In genomic region chr11:44545181-44545580, GRCm38 (mm10) we compare ENCODE assay signal across 9 mouse cellular contexts. TPM values are rescaled to one million over a fixed set of nuclear protein-coding genes. Genes with fewer than 3 reads are reported as not detected.
A peak's percentile ranks its signal among the peaks of the same experiment; 100 is the strongest.
DNase-seq lines count a peak whose midpoint lies in the region; ATAC-seq and TF ChIP-seq lines count a peak whose summit lies in the region.
"Had no signal": no experiment of that assay in that cellular context is flagged by ENCODE, and none has a peak within 500 bp of the region (broad histone marks: within the 10 kb centered on the region; RNA-seq: fewer than 3 reads in every experiment).

No protein-coding gene starts in this region.

- ATAC-seq in granulocyte monocyte progenitor cell, adult 5-6 weeks (replicated peaks; ENCODE audit: poor library complexity, severe bottlenecking): peak; percentile 71
- ATAC-seq in liver, embryonic 16.5 days (ENCODE audit: low read depth): 0 out of 2 replicates have a peak, but pooled peaks have one; percentile 27
- ATAC-seq in erythroid progenitor cell, adult 5-6 weeks (replicated peaks; ENCODE audit: low FRiP score, poor library complexity, severe bottlenecking): no peak

- peaks cover 70% of the 10 kb centered on the region for H3K36me3 ChIP-seq in liver, embryonic 16.5 days (ENCODE audit: control insufficient read depth, insufficient read depth)
- H3K36me3 ChIP-seq in thymus, adult 2 months (ENCODE audit: control insufficient read depth, insufficient read depth, low read length): peaks cover 28% of the 10 kb centered on the region

- DNase-seq in lung, adult 18-20 months: peak; percentile 52 to 77
- no peak for DNase-seq in lung, postnatal 14 days
- DNase-seq in thymus, adult 2 months: peak; percentile 63
- DNase-seq in left cerebral cortex, adult 8-10 months (ENCODE audit: low spot score in 2 of 2): no peak
- no peak for DNase-seq in right cerebral cortex, postnatal 10 days (ENCODE audit: low spot score in 2 of 2)
- DNase-seq: layer of hippocampus, adult 9-11 months had no signal

- H3K27ac ChIP-seq in liver, embryonic 16.5 days (ENCODE audit: low read length): no peak overlapping the region
- H3K27ac ChIP-seq in thymus, adult 2 months (ENCODE audit: control insufficient read depth, insufficient read depth, low read length): peak overlapping the region; percentile 96

- no peak overlapping the region for H3K9ac ChIP-seq in liver, embryonic 16.5 days (ENCODE audit: low read depth, low read length)

- peaks cover 9% of the 10 kb centered on the region for H3K4me1 ChIP-seq in liver, embryonic 16.5 days (ENCODE audit: control insufficient read depth, low read depth, low read length)
- peaks cover 51% of the 10 kb centered on the region for H3K4me1 ChIP-seq in thymus, adult 2 months (replicated peaks; ENCODE audit: control insufficient read depth, insufficient read depth, low read length)

- no peaks in the 10 kb centered on the region for H3K9me3 ChIP-seq in liver, embryonic 16.5 days (replicated peaks; ENCODE audit: control insufficient read depth, low read length)

- no peak overlapping the region for H3K4me2 ChIP-seq in liver, embryonic 16.5 days (ENCODE audit: low read depth, low read length)

- 60% methylated on average over 7 of the region's 7 CpGs for WGBS in liver, embryonic 16.5 days (ENCODE audit: insufficient replicate concordance)
- WGBS in thymus, adult 2 months: 3% methylated on average over 7 of the region's 7 CpGs

- no peaks in the 10 kb centered on the region for H3K27me3 ChIP-seq in liver, embryonic 16.5 days (ENCODE audit: control insufficient read depth, insufficient read depth, low read depth, low read length)
- H3K27me3 ChIP-seq in thymus, adult 2 months (ENCODE audit: control insufficient read depth, insufficient read depth, low read length): no peaks in the 10 kb centered on the region

- TF ChIP-seq POLR2A in thymus, adult 2 months (IDR thresholded peaks at IDR 0.05; ENCODE audit: control insufficient read depth, extremely low read depth, insufficient read depth, low read length, poor library complexity): no peak

- TF ChIP-seq CTCF in thymus, adult 2 months (IDR thresholded peaks at IDR 0.05; ENCODE audit: borderline replicate concordance, control insufficient read depth, extremely low read depth, insufficient read depth, low read length, poor library complexity): no peak

- H3K4me3 ChIP-seq in liver, embryonic 16.5 days (ENCODE audit: low read depth, low read length): no peak overlapping the region
- no peak overlapping the region for H3K4me3 ChIP-seq in thymus, adult 2 months (ENCODE audit: control insufficient read depth, insufficient read depth, low read length)

RNA-seq across cellular contexts. Expression of gene Rnf145, which starts 26.4 kb away (rescaled TPM):
- total RNA-seq in granulocyte monocyte progenitor cell, adult 5-6 weeks (2014; fragmentation: Nextera tagmentation): 18.9 and 20.7 TPM in 2 replicates
- 18.2 and 22.2 TPM in 2 replicates for total RNA-seq in granulocyte monocyte progenitor cell, adult 5-6 weeks (2017)
- 46.0 and 49.5 TPM in 2 replicates for polyA plus RNA-seq in liver, embryonic 16.5 days (2015; fragmentation: Nextera tagmentation; extraction: Ambion mirVana)
- 361 and 669 TPM in 2 replicates for polyA plus RNA-seq in thymus, adult 2 months (2012; rRNA removed)
- 100 to 1,000 TPM in 1 of 4 experiments, 10 to 100 TPM in 3; 88.8 to 104 (median 97.9) TPM for total RNA-seq in left cerebral cortex, adult 8-10 months (2022)
- 92.2 and 130 TPM in 2 replicates for total RNA-seq in erythroid progenitor cell, adult 5-6 weeks (2015; ENCODE audit: low replicate concordance)
- 189 and 221 TPM in 2 replicates for total RNA-seq in erythroid progenitor cell, adult 5-6 weeks (2017; ENCODE audit: low replicate concordance)

Comparison
In these comparisons a context has a peak if more than half of its experiments do, and no peak if none do; other contexts are left out.
1. DNase-seq: peak in lung, adult 18-20 months (2 of 2) and thymus, adult 2 months (single experiment); none in lung, postnatal 14 days (single experiment), left cerebral cortex, adult 8-10 months (0 of 2) and right cerebral cortex, postnatal 10 days (0 of 2).